Comparison of ENCODE assay signal across 15 mouse cellular contexts in the genomic region with DNA sequence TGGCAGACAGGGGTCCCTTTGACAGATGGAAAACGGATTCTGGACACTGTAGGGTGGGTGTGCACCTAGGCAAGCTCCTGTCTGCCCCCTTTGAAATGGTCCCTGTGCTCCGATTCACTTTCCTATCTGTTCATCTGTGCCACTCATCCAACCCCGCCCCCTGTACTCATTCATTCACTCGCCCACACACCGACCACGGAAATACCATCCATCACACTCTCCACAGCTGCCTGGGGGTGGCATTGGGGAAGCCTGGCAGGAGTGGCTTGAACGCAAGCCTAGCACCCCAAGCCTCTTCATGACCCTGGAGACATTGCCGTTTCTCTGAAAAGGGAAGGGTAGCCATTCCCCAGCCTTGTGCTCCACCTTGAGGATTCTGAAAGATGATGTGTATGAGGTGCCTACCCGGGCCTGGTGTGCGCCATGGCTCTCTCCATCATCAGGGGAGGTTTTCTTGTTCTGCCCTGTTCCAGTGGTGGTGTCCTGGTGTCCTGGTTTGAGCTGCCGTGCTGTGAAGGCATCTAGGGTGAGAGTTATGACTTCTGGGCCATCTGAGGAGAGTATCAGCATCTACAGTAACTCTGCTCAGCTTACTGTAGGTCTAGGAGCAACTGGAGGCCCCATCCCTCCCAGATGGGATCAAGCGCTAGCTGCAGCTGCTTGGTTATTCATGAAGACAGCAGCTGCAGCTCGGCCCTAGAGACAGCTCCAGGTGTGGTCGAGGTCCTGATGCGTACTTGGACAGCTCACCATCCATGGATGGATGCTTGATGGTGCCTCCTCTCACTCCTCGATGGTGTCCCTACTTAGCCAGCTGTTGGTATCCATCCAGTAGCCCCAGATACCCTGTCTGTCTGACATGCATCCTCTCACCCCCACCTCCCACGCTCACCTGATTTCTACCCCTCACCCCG. TPM values are rescaled to one million over a fixed set of nuclear protein-coding genes. Genes with fewer than 3 reads are reported as not detected.
A peak's percentile ranks its signal among the peaks of the same experiment; 100 is the strongest.
DNase-seq lines count a peak whose midpoint lies in the region; ATAC-seq and TF ChIP-seq lines count a peak whose summit lies in the region.
"Had no signal": no experiment of that assay in that cellular context is flagged by ENCODE, and none has a peak within 500 bp of the region (broad histone marks: within the 10 kb centered on the region; RNA-seq: fewer than 3 reads in every experiment).

No protein-coding gene starts in this region.

- no peaks in the 10 kb centered on the region for H3K9me3 ChIP-seq in intestine, postnatal 0 days (ENCODE audit: control insufficient read depth)
- no peaks in the 10 kb centered on the region for H3K9me3 ChIP-seq in intestine, embryonic 15.5 days
- no peaks in the 10 kb centered on the region for H3K9me3 ChIP-seq in neural tube, embryonic 15.5 days (replicated peaks)
- H3K9me3 ChIP-seq: embryonic facial prominence, embryonic 13.5 days; hindbrain, embryonic 13.5 days; limb, embryonic 15.5 days; midbrain, embryonic 12.5 days had no signal

- no peak overlapping the region for H3K27ac ChIP-seq in intestine, postnatal 0 days (ENCODE audit: low read depth, low read length)
- no peak overlapping the region for H3K27ac ChIP-seq in intestine, embryonic 15.5 days
- no peak overlapping the region for H3K27ac ChIP-seq in neural tube, embryonic 15.5 days (replicated peaks)
- H3K27ac ChIP-seq: embryonic facial prominence, embryonic 13.5 days; hindbrain, embryonic 13.5 days; limb, embryonic 15.5 days; midbrain, embryonic 12.5 days had no signal

- H3K9ac ChIP-seq in intestine, postnatal 0 days (ENCODE audit: low read depth, low read length): no peak overlapping the region
- H3K9ac ChIP-seq in intestine, embryonic 15.5 days: no peak overlapping the region
- H3K9ac ChIP-seq in neural tube, embryonic 15.5 days (replicated peaks): no peak overlapping the region
- H3K9ac ChIP-seq: embryonic facial prominence, embryonic 13.5 days; hindbrain, embryonic 13.5 days; limb, embryonic 15.5 days; midbrain, embryonic 12.5 days had no signal

- DNase-seq in right cerebral cortex, adult 2 months (ENCODE audit: low spot score in 2 of 2): peak; percentile 58 to 60
- no peak for DNase-seq in right cerebral cortex, postnatal 10 days (ENCODE audit: low spot score in 2 of 2)
- DNase-seq in Muller cell, postnatal 12 days (ENCODE audit: inconsistent ontology term): peak; percentile 81
- DNase-seq in thymus, postnatal 14 days: no peak
- DNase-seq: heart, postnatal 10 days; kidney, adult 11 months; kidney, postnatal 25 days; lung, adult 2 months had no signal

- no peaks in the 10 kb centered on the region for H3K36me3 ChIP-seq in intestine, postnatal 0 days (ENCODE audit: control insufficient read depth, insufficient read depth)
- no peaks in the 10 kb centered on the region for H3K36me3 ChIP-seq in intestine, embryonic 15.5 days
- no peaks in the 10 kb centered on the region for H3K36me3 ChIP-seq in neural tube, embryonic 15.5 days
- H3K36me3 ChIP-seq: embryonic facial prominence, embryonic 13.5 days; hindbrain, embryonic 13.5 days; limb, embryonic 15.5 days; midbrain, embryonic 12.5 days had no signal

- no peak overlapping the region for H3K4me3 ChIP-seq in intestine, postnatal 0 days (ENCODE audit: low read depth, low read length)
- no peak overlapping the region for H3K4me3 ChIP-seq in intestine, embryonic 15.5 days (replicated peaks)
- no peak overlapping the region for H3K4me3 ChIP-seq in neural tube, embryonic 15.5 days (replicated peaks)
- H3K4me3 ChIP-seq: embryonic facial prominence, embryonic 13.5 days; hindbrain, embryonic 13.5 days; limb, embryonic 15.5 days; midbrain, embryonic 12.5 days had no signal

- 0 out of 2 replicates have a peak, but pooled peaks cover 3% of the 10 kb centered on the region for H3K4me1 ChIP-seq in intestine, postnatal 0 days (replicated peaks; ENCODE audit: control insufficient read depth, insufficient read depth, low read length)
- H3K4me1 ChIP-seq in intestine, embryonic 15.5 days (replicated peaks): no peaks in the 10 kb centered on the region
- peaks cover 4% of the 10 kb centered on the region; the same call in 1 of the 2 replicates for H3K4me1 ChIP-seq in neural tube, embryonic 15.5 days
- H3K4me1 ChIP-seq: embryonic facial prominence, embryonic 13.5 days; midbrain, embryonic 12.5 days had no signal

- 80% methylated on average over 18 of the region's 18 CpGs for WGBS in intestine, postnatal 0 days
- 80% methylated on average over 18 of the region's 18 CpGs for WGBS in intestine, embryonic 15.5 days
- 83% methylated on average over 18 of the region's 18 CpGs for WGBS in neural tube, embryonic 15.5 days

- no peaks in the 10 kb centered on the region for H3K27me3 ChIP-seq in intestine, postnatal 0 days (replicated peaks; ENCODE audit: control insufficient read depth, insufficient read depth, low read length)
- no peaks in the 10 kb centered on the region for H3K27me3 ChIP-seq in intestine, embryonic 15.5 days (replicated peaks)
- no peaks in the 10 kb centered on the region for H3K27me3 ChIP-seq in neural tube, embryonic 15.5 days (replicated peaks)
- H3K27me3 ChIP-seq: embryonic facial prominence, embryonic 13.5 days; limb, embryonic 15.5 days; midbrain, embryonic 12.5 days had no signal

- no peak for ATAC-seq in intestine, postnatal 0 days
- ATAC-seq in intestine, embryonic 15.5 days: no peak
- ATAC-seq in neural tube, embryonic 15.5 days (ENCODE audit: low FRiP score): no peak

- TF ChIP-seq CTCF in intestine, postnatal 0 days (IDR thresholded peaks at IDR 0.05; ENCODE audit: low read depth): 0 out of 2 replicates have a peak, but pooled peaks have one; percentile 10

- no peak overlapping the region for H3K4me2 ChIP-seq in intestine, postnatal 0 days (replicated peaks; ENCODE audit: low read depth)
- no peak overlapping the region for H3K4me2 ChIP-seq in intestine, embryonic 15.5 days (replicated peaks)
- H3K4me2 ChIP-seq in neural tube, embryonic 15.5 days: no peak overlapping the region
- H3K4me2 ChIP-seq: embryonic facial prominence, embryonic 13.5 days; hindbrain, embryonic 13.5 days; limb, embryonic 15.5 days; midbrain, embryonic 12.5 days had no signal

RNA-seq across cellular contexts. Expression of gene Kcnj12, which starts 40.4 kb away (rescaled TPM):
- 0.58 and 0.76 TPM in 2 replicates for polyA plus RNA-seq in intestine, postnatal 0 days (2015; fragmentation: Nextera tagmentation; extraction: Ambion mirVana)
- polyA plus RNA-seq in intestine, embryonic 15.5 days (2015; fragmentation: Nextera tagmentation; extraction: Ambion mirVana): 1.6 and 1.9 TPM in 2 replicates
- 3.2 and 3.8 TPM in 2 replicates for polyA plus RNA-seq in neural tube, embryonic 15.5 days (2015; fragmentation: Nextera tagmentation; extraction: Ambion mirVana)

Comparison
In these comparisons a context has a peak if more than half of its experiments do, and no peak if none do; other contexts are left out.
1. DNase-seq: peak in right cerebral cortex, adult 2 months (2 of 2) and Muller cell, postnatal 12 days (single experiment); none in right cerebral cortex, postnatal 10 days (0 of 2) and thymus, postnatal 14 days (single experiment).